Mouse (Mus musculus) urinary bladder, postnatal 4 days (tissue): Measurements from ENCODE around the gene Plpp3.

Source experiments
- DNase-seq, 2 experiments: peaks; one replicate each; pipeline ENCODE4 v3.0.0; 2021 to 2022; ENCODE audit warnings: low spot score in 2 of 2

Gene Plpp3

GRCm38 (mm10) chr4:105158169-105158555, 1.0 kb downstream of the Plpp3 start:
- DNase-seq = peak in 1 of 2 experiments; percentile 74

DNA sequence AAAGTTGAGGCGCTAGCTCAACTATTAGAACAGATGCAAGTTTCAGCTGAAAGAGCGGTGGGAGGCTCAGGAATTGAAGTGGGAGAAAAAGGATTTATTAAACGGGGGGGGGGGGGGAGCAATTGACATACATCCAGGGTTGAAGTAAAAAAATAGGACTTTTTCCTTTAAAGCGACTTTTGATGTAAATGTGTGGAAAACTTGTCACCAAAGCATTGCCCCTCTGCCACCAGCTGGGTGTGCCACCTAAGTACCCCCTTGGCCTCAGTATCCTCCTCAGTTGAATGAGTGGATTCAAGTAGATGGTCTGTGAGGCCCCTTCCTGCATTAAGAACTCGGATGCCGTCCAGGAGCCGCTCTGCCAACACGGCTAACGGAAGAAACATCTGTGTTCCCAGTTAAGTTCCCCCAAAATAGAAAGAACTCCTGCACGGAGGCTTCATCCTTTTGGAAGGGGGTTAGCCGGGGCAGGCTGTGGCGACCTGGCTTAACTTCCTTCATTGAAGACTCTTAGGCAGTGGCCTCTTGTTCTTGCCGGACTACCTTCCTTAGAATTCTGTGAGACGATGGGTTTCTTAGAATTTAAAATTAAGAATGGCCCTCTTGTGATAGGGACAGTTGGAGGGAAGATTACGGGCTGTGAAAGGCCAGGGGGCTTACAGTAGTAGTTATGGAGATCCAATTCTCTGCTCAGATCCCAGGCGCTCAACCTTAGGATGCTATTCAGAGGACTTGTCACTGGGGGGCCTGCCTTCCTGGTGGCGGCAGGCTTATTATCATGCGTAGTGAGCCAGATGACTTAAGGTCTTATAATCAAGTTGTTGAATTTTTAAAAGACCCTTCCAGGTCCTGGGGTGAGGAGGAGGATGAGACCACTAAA, 1.7 kb downstream of the Plpp3 start:
- no peak for DNase-seq

- no peak for DNase-seq
Observed at GRCm38 (mm10) chr4:105159531-105159870, 2.4 kb downstream of the Plpp3 start.

GRCm38 (mm10) chr4:105160470-105160869, 3.3 kb downstream of the Plpp3 start:
- no peak for DNase-seq

GRCm38 (mm10) chr4:105162014-105162413, 4.9 kb downstream of the Plpp3 start:
- no peak for DNase-seq

DNA sequence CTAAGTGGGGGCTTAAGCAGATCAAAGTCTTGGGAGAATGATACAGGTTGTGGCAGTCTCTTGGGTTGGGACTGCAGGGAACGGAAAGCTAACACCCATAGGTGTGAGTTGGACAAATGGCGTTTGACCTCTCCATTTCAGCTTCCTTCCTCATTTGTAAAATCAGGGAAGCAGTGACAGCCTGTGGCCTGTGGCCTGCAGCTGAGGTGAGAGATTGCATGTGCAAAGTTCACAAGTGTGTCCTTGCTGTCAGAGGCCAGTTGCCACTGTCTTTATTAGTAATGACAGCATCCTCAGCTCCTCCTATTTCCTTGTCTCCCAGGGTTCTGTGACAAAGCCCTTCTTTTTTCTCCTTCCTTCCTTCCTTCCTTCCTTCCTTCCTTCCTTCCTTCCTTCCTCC, 5.5 kb downstream of the Plpp3 start:
- DNase-seq = no peak

- DNase-seq = peak in 1 of 2 experiments; percentile 41
Observed at GRCm38 (mm10) chr4:105163981-105164411, 6.8 kb downstream of the Plpp3 start.

GRCm38 (mm10) chr4:105164952-105165351, 7.8 kb downstream of the Plpp3 start:
- peak in 1 of 2 experiments; percentile 20 for DNase-seq

GRCm38 (mm10) chr4:105169093-105169571, 12.0 kb downstream of the Plpp3 start:
- DNase-seq = peak in 1 of 2 experiments; percentile 30

DNA sequence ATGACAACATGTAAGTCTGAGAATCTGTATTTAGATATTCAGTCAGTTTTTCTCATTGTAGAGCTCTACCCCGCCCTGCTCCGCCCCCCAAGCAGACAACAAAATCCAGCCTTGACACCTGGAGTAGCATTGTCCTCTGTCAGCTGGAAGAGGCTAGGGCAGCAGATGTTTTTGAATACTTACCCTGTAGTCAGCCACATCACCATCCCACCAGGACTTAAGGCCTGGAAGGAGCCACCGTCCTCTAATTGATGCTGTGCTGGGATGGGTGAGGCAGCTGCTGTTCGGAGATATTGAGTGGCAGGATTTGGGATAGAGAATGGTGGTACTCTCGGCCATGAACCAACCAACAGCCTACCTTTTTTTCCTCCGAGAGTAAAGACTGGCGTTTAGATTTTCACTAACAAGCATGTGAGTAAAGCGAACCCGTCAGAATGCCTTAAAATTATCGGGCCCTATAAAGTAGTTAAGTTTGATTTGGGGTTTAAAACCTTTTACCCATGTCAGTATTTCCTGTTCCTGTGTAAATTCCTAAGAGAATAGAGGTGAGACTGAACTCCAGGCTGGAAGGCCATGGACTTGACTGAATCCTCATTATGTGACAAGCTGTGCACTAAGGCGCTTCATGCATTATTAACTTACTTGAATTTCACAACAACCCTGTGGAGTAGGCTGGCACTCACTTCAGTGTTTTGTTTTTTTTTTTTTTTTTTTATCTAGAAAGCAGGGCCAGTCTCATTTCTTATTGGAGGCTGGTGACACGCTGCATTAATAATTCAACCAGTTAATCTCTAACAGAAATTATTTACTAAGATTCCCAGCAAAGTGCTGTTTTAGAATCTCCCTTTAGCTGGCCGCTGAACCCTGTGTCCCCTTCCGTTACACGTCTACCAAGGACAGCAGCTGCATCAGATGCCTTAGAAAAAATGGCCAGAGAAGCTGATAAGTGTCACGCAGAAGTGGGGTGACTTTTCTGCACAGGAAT, 13.0 kb downstream of the Plpp3 start:
- DNase-seq = peak in 1 of 2 experiments; percentile 40

GRCm38 (mm10) chr4:105170811-105171401, 13.8 kb downstream of the Plpp3 start:
- no peak for DNase-seq

DNA sequence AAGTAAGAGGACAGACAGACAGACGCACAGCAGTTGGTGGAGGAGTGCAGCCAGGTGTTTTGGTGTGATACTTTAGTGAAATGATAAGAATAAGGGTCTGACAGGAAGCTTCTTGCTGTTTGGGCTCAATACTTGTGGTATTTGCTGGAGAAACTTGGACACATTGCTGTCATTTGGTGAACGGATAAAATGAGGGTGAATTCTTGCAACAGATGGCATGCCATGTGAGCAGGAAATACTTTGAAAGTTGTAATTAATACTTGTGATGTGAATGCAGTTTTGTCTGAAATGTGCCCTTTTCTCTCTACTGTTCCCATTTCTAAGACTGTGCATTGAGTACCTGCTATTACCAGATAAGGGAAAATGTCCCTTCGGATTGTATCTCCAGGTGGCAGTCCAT, 14.3 kb downstream of the Plpp3 start:
- peak in 1 of 2 experiments; percentile 36 for DNase-seq

DNA sequence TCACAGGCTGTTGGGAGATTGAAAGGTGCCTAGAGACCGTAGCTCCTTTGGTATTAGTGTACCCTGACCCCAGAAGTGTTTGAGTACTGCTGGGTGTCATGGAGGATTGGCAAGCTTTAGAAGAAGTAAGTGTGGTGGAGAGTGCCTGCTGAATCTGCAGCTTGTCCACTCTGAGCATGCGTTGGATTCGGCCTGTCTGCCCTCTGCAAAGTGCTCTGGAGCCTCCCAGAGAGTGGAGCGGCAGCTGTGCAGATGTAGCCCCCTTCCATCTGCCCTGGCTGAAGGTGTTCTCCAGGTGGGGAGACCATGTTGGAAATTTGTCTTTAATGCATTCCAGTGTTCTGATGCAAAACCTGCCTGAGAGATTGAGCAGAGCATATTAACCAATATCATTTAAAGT, 17.6 kb downstream of the Plpp3 start:
- no peak for DNase-seq

GRCm38 (mm10) chr4:105175255-105176035, 18.3 kb downstream of the Plpp3 start:
- DNase-seq = no peak

GRCm38 (mm10) chr4:105181014-105181658, 24.0 kb downstream of the Plpp3 start:
- DNase-seq = no peak

GRCm38 (mm10) chr4:105181659-105182167, 24.6 kb downstream of the Plpp3 start:
- no peak for DNase-seq

- no peak for DNase-seq
Observed at GRCm38 (mm10) chr4:105182249-105182648, 25.1 kb downstream of the Plpp3 start.

- no peak for DNase-seq
Observed at GRCm38 (mm10) chr4:105184490-105184889, 27.3 kb downstream of the Plpp3 start.

DNA sequence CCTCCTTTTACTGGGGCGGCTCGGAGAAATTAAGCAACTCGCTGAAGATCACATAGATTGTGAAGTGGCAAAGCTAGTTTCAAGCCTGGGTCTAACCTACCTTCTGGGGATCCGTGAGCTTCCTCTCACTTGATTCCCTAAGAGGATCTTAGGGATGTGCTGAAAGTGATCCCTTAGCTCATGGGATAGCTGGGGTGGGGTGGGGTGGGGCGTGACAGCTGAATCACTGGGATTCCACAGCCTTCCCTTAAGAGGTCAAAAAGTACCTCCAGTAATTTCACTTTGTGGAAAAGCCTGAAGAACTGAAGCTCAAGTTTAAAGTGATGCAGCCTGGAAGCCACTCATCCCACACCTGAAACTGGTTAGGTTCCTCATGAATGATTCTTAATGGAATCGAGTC, 27.8 kb downstream of the Plpp3 start:
- no peak for DNase-seq

DNA sequence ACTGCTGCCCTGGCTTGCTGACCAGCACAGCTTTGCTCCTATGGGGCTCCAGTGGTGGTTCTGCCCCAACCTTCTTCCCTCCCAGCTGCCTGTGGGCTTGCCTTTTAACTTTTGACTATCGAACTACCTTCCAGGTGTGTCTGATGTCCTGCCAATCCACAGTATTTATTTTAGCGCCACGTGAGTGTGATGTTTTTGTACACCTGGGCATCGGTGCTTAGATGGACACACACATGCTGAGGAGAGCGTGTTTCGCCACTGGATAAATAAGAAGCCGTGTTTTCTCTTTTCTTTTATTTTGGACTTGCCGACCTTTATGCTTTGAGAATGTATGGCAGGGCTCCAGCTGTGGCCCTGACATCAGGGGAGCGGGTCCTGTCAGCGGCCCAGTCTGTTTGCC, 29.5 kb downstream of the Plpp3 start:
- DNase-seq = no peak
